Mouse (Mus musculus): ENCODE measurements around the gene Bex6.
A peak's percentile ranks its signal among the peaks of the same experiment; 100 is the strongest.
"Not testable (repeated sequence)": the region's sequence is repeated elsewhere in the genome, so short reads cannot be mapped to it uniquely, and the experiment has no call there.

Bex6 gene

GRCm38 (mm10) chr16:32174340-32175005, 5.2 kb upstream of the Bex6 start:
- no peak for DNase-seq (ENCODE audit: low read depth)

- peak; percentile 47 for DNase-seq (ENCODE audit: low read depth)
These were observed 4.6 kb upstream of the Bex6 start for GRCm38 (mm10) chr16:32175029-32175428.

- DNase-seq (ENCODE audit: low read depth) = peak; percentile 78
These were observed 2.5 kb upstream of the Bex6 start for GRCm38 (mm10) chr16:32176896-32177686.

GRCm38 (mm10) chr16:32186056-32186455, 6.4 kb downstream of the Bex6 start:
- no peak for DNase-seq (ENCODE audit: low read depth)

GRCm38 (mm10) chr16:32189109-32189508, 9.5 kb downstream of the Bex6 start:
- DNase-seq (ENCODE audit: low read depth) = no peak

GRCm38 (mm10) chr16:32190011-32190441, 10.4 kb downstream of the Bex6 start:
- DNase-seq (ENCODE audit: low read depth) = peak; percentile 71

GRCm38 (mm10) chr16:32200256-32201003, 20.8 kb downstream of the Bex6 start:
- DNase-seq (ENCODE audit: low read depth) = peak; percentile 64

GRCm38 (mm10) chr16:32201004-32201325, 21.3 kb downstream of the Bex6 start:
- no peak for DNase-seq (ENCODE audit: low read depth)

- peak; percentile 94 for DNase-seq (ENCODE audit: low read depth)
These were observed 23.1 kb downstream of the Bex6 start for GRCm38 (mm10) chr16:32202681-32203080.

- DNase-seq (ENCODE audit: low read depth) = no peak
These were observed 25.3 kb downstream of the Bex6 start for GRCm38 (mm10) chr16:32204902-32205301.

GRCm38 (mm10) chr16:32214156-32214555, 34.5 kb downstream of the Bex6 start:
- no peak for DNase-seq (ENCODE audit: low read depth)

- peak; percentile 55 for DNase-seq (ENCODE audit: low read depth)
These were observed 35.4 kb downstream of the Bex6 start for GRCm38 (mm10) chr16:32214804-32215576.

- DNase-seq (ENCODE audit: low read depth) = no peak
These were observed 42.2 kb downstream of the Bex6 start for GRCm38 (mm10) chr16:32221803-32222202.

- DNase-seq (ENCODE audit: low read depth) = no peak
These were observed 42.8 kb downstream of the Bex6 start for GRCm38 (mm10) chr16:32222399-32222798.

- DNase-seq (ENCODE audit: low read depth) = not testable (repeated sequence)
These were observed 52.4 kb downstream of the Bex6 start for GRCm38 (mm10) chr16:32232050-32232449.
